Mouse (Mus musculus): Measurements from ENCODE around the gene Dbx2.

Gene Dbx2

GRCm38 (mm10) chr15:95655860-95656259 is at the start of gene Dbx2:
Gene Dbx2 (minus strand): TSS chr15:95655960.
- DNase-seq (ENCODE audit: low read depth): no peak

- DNase-seq (ENCODE audit: low read depth): no peak
Observed at GRCm38 (mm10) chr15:95702206-95702605, 46.4 kb upstream of the Dbx2 start.

GRCm38 (mm10) chr15:95701573-95701972 is 45.8 kb upstream of the Dbx2 start:
- no peak for DNase-seq (ENCODE audit: low read depth)

- DNase-seq (ENCODE audit: low read depth): no peak
Observed at GRCm38 (mm10) chr15:95699371-95699770, 43.6 kb upstream of the Dbx2 start.

- DNase-seq (ENCODE audit: low read depth): no peak
Observed at GRCm38 (mm10) chr15:95693759-95694158, 38.0 kb upstream of the Dbx2 start.

- no peak for DNase-seq (ENCODE audit: low read depth)
Observed at GRCm38 (mm10) chr15:95691594-95691993, 35.8 kb upstream of the Dbx2 start.

- no peak for DNase-seq (ENCODE audit: low read depth)
Observed at GRCm38 (mm10) chr15:95691129-95691528, 35.4 kb upstream of the Dbx2 start.

- DNase-seq (ENCODE audit: low read depth): no peak
Observed at GRCm38 (mm10) chr15:95682620-95683019, 26.9 kb upstream of the Dbx2 start.

GRCm38 (mm10) chr15:95675645-95676044 is 19.9 kb upstream of the Dbx2 start:
- DNase-seq (ENCODE audit: low read depth): no peak

- DNase-seq (ENCODE audit: low read depth): no peak
Observed at GRCm38 (mm10) chr15:95675176-95675575, 19.4 kb upstream of the Dbx2 start.

GRCm38 (mm10) chr15:95667209-95667608 is 11.4 kb upstream of the Dbx2 start:
- DNase-seq (ENCODE audit: low read depth): no peak

- DNase-seq (ENCODE audit: low read depth): no peak
Observed at GRCm38 (mm10) chr15:95665002-95665401, 9.2 kb upstream of the Dbx2 start.

GRCm38 (mm10) chr15:95661718-95662117 is 6.0 kb upstream of the Dbx2 start:
- no peak for DNase-seq (ENCODE audit: low read depth)

GRCm38 (mm10) chr15:95660368-95660767 is 4.6 kb upstream of the Dbx2 start:
- no peak for DNase-seq (ENCODE audit: low read depth)

GRCm38 (mm10) chr15:95654211-95654897 is 1.4 kb downstream of the Dbx2 start:
- no peak for DNase-seq (ENCODE audit: low read depth)

- DNase-seq (ENCODE audit: low read depth): no peak
Observed at GRCm38 (mm10) chr15:95653812-95654210, 1.9 kb downstream of the Dbx2 start.

GRCm38 (mm10) chr15:95652898-95653707 is 2.7 kb downstream of the Dbx2 start:
- DNase-seq (ENCODE audit: low read depth): no peak

- no peak for DNase-seq (ENCODE audit: low read depth)
Observed at GRCm38 (mm10) chr15:95651824-95652223, 3.9 kb downstream of the Dbx2 start.

GRCm38 (mm10) chr15:95643505-95644029 is 12.2 kb downstream of the Dbx2 start:
- no peak for DNase-seq (ENCODE audit: low read depth)

GRCm38 (mm10) chr15:95640347-95640746 is 15.4 kb downstream of the Dbx2 start:
- no peak for DNase-seq (ENCODE audit: low read depth)

- DNase-seq (ENCODE audit: low read depth): no peak
Observed at GRCm38 (mm10) chr15:95639829-95640134, 16.0 kb downstream of the Dbx2 start.

GRCm38 (mm10) chr15:95639115-95639828 is 16.5 kb downstream of the Dbx2 start:
- DNase-seq (ENCODE audit: low read depth): no peak

GRCm38 (mm10) chr15:95624396-95624795 is 31.4 kb downstream of the Dbx2 start:
- DNase-seq (ENCODE audit: low read depth): no peak
